Mouse (Mus musculus): Measurements from ENCODE around the gene Crkl. TPM values are rescaled to one million over a fixed set of nuclear protein-coding genes. Genes with fewer than 3 reads are reported as not detected.

The Crkl gene
- polyA plus RNA-seq, 1 experiment from 2014 or later: 52.2 TPM

GRCm38 (mm10) chr16:17529981-17530586 is 78.3 kb downstream of the Crkl start:
- peak overlapping the region; percentile 89 for H3K4me2 ChIP-seq (ENCODE audit: low read depth, low read length)
- peak overlapping the region; percentile 86 for H3K9ac ChIP-seq (ENCODE audit: low read length)
- peaks cover 13% of the 10 kb centered on the region for H3K4me1 ChIP-seq (ENCODE audit: control insufficient read depth, insufficient read depth, low read length)
- no peaks in the 10 kb centered on the region for H3K27me3 ChIP-seq (ENCODE audit: control insufficient read depth, insufficient read depth, low read length)
- peak overlapping the region; percentile 96 for H3K27ac ChIP-seq (ENCODE audit: low read length)
- H3K9me3 ChIP-seq (replicated peaks; ENCODE audit: control insufficient read depth, low read length): no peaks in the 10 kb centered on the region
- peaks cover 30% of the 10 kb centered on the region for H3K36me3 ChIP-seq (ENCODE audit: control insufficient read depth, insufficient read depth)
- 12% methylated on average over 17 of the region's 17 CpGs for WGBS
- ATAC-seq (replicated peaks; ENCODE audit: extremely low read depth, insufficient read depth, low FRiP score): no peak
- H3K4me3 ChIP-seq (ENCODE audit: low read length): peak overlapping the region; percentile 84

- no peaks in the 10 kb centered on the region for H3K9me3 ChIP-seq (replicated peaks; ENCODE audit: control insufficient read depth, low read length)
- under 1% methylated on average over 67 of the region's 67 CpGs for WGBS
- ATAC-seq (replicated peaks; ENCODE audit: extremely low read depth, insufficient read depth, low FRiP score): peak; percentile 95
- peak within 1 kb of the TSS; percentile 89 for H3K4me2 ChIP-seq (ENCODE audit: low read depth, low read length)
- H3K4me1 ChIP-seq (ENCODE audit: control insufficient read depth, insufficient read depth, low read length): peaks cover 13% of the 10 kb centered on the region
- peak within 1 kb of the TSS; percentile 86 for H3K9ac ChIP-seq (ENCODE audit: low read length)
- H3K36me3 ChIP-seq (ENCODE audit: control insufficient read depth, insufficient read depth): peaks cover 24% of the 10 kb centered on the region
- H3K27me3 ChIP-seq (ENCODE audit: control insufficient read depth, insufficient read depth, low read length): no peaks in the 10 kb centered on the region
- H3K27ac ChIP-seq (ENCODE audit: low read length): peak within 1 kb of the TSS; percentile 96
- H3K4me3 ChIP-seq (ENCODE audit: low read length): peak within 1 kb of the TSS; percentile 84
Measured at GRCm38 (mm10) chr16:17530640-17531288, 79.0 kb downstream of the Crkl start, which contains the start of gene Thap7. Gene Thap7 (minus strand): TSS chr16:17531136.

- H3K9me3 ChIP-seq (replicated peaks; ENCODE audit: control insufficient read depth, low read length): 0 out of 2 replicates have a peak, but pooled peaks cover 2% of the 10 kb centered on the region
- no peak overlapping the region for H3K9ac ChIP-seq (ENCODE audit: low read length)
- H3K36me3 ChIP-seq (ENCODE audit: control insufficient read depth, insufficient read depth): peaks cover 11% of the 10 kb centered on the region
- ATAC-seq (replicated peaks; ENCODE audit: extremely low read depth, insufficient read depth, low FRiP score): no peak
- no peak overlapping the region for H3K27ac ChIP-seq (ENCODE audit: low read length)
- no peak overlapping the region for H3K4me3 ChIP-seq (ENCODE audit: low read length)
- WGBS: 54% methylated on average over 4 of the region's 4 CpGs
- no peaks in the 10 kb centered on the region for H3K27me3 ChIP-seq (ENCODE audit: control insufficient read depth, insufficient read depth, low read length)
- peaks cover 13% of the 10 kb centered on the region for H3K4me1 ChIP-seq (ENCODE audit: control insufficient read depth, insufficient read depth, low read length)
- H3K4me2 ChIP-seq (ENCODE audit: low read depth, low read length): no peak overlapping the region
Measured at GRCm38 (mm10) chr16:17532271-17532670, 80.5 kb downstream of the Crkl start.

- Histone ChIP-seq H3K36me3 (ENCODE audit: control insufficient read depth, insufficient read depth) (peaks cover 5% of the 10 kb centered on the region), H3K9me3 (replicated peaks; ENCODE audit: control insufficient read depth, low read length) (0 out of 2 replicates have a peak, but pooled peaks cover 2% of the 10 kb centered on the region), H3K27me3 (ENCODE audit: control insufficient read depth, insufficient read depth, low read length) (no peaks in the 10 kb centered on the region), H3K27ac (ENCODE audit: low read length) (no peak overlapping the region), H3K9ac (ENCODE audit: low read length) (no peak overlapping the region), H3K4me3 (ENCODE audit: low read length) (no peak overlapping the region), H3K4me1 (ENCODE audit: control insufficient read depth, insufficient read depth, low read length) (peaks cover 13% of the 10 kb centered on the region), H3K4me2 (ENCODE audit: low read depth, low read length) (no peak overlapping the region)
- no peak for ATAC-seq (replicated peaks; ENCODE audit: extremely low read depth, insufficient read depth, low FRiP score)
- 61% methylated on average over 14 of the region's 14 CpGs for WGBS
Measured at GRCm38 (mm10) chr16:17532676-17533329, 81.0 kb downstream of the Crkl start.

- Histone ChIP-seq H3K9ac (ENCODE audit: low read length) (no peak overlapping the region), H3K4me2 (ENCODE audit: low read depth, low read length) (no peak overlapping the region), H3K27me3 (ENCODE audit: control insufficient read depth, insufficient read depth, low read length) (peaks cover 5% of the 10 kb centered on the region), H3K36me3 (ENCODE audit: control insufficient read depth, insufficient read depth) (no peaks in the 10 kb centered on the region), H3K4me3 (ENCODE audit: low read length) (no peak overlapping the region), H3K9me3 (replicated peaks; ENCODE audit: control insufficient read depth, low read length) (0 out of 2 replicates have a peak, but pooled peaks cover 2% of the 10 kb centered on the region), H3K4me1 (ENCODE audit: control insufficient read depth, insufficient read depth, low read length) (peaks cover 3% of the 10 kb centered on the region), H3K27ac (ENCODE audit: low read length) (no peak overlapping the region)
- no peak for ATAC-seq (replicated peaks; ENCODE audit: extremely low read depth, insufficient read depth, low FRiP score)
- 83% methylated on average over 3 of the region's 3 CpGs for WGBS
Measured at GRCm38 (mm10) chr16:17536584-17536983, 84.8 kb downstream of the Crkl start.

Other genes starting within 250 kb of the Crkl start
- 268 and 284 TPM in 2 replicates for gene Ube2l3, start 249.3 kb upstream of the Crkl start, polyA plus RNA-seq (2015; fragmentation: Nextera tagmentation; extraction: Ambion mirVana)
- gene Rimbp3, start 243.4 kb upstream of the Crkl start, polyA plus RNA-seq (2015; fragmentation: Nextera tagmentation; extraction: Ambion mirVana): 0.17 and 0.34 TPM in 2 replicates
- gene Hic2, start 218.4 kb upstream of the Crkl start, polyA plus RNA-seq (2015; fragmentation: Nextera tagmentation; extraction: Ambion mirVana): 4.0 and 5.0 TPM in 2 replicates
- 10.8 and 15.0 TPM in 2 replicates for gene Tmem191c, start 175.9 kb upstream of the Crkl start, polyA plus RNA-seq (2015; fragmentation: Nextera tagmentation; extraction: Ambion mirVana)
- 0.66 and 0.67 TPM in 2 replicates for gene Serpind1, start 120.6 kb upstream of the Crkl start, polyA plus RNA-seq (2015; fragmentation: Nextera tagmentation; extraction: Ambion mirVana)
- 11.6 and 12.9 TPM in 2 replicates for gene Snap29, start 46.0 kb upstream of the Crkl start, polyA plus RNA-seq (2015; fragmentation: Nextera tagmentation; extraction: Ambion mirVana)
- gene Pi4ka, start 45.7 kb upstream of the Crkl start, polyA plus RNA-seq (2015; fragmentation: Nextera tagmentation; extraction: Ambion mirVana): 30.8 and 31.7 TPM in 2 replicates
- gene Aifm3, start 37.6 kb downstream of the Crkl start, polyA plus RNA-seq (2015; fragmentation: Nextera tagmentation; extraction: Ambion mirVana): 1.5 TPM in 2 replicates
- 51.8 and 59.2 TPM in 2 replicates for gene Lztr1, start 56.7 kb downstream of the Crkl start, polyA plus RNA-seq (2015; fragmentation: Nextera tagmentation; extraction: Ambion mirVana)
- 37.2 and 38.6 TPM in 2 replicates for gene Thap7, start 79.1 kb downstream of the Crkl start, polyA plus RNA-seq (2015; fragmentation: Nextera tagmentation; extraction: Ambion mirVana)
- gene Lrrc74b, start 109.3 kb downstream of the Crkl start, polyA plus RNA-seq (2015; fragmentation: Nextera tagmentation; extraction: Ambion mirVana): 0.58 and 0.60 TPM in 2 replicates
- 0.58 and 0.61 TPM in 2 replicates for gene P2rx6, start 109.9 kb downstream of the Crkl start, polyA plus RNA-seq (2015; fragmentation: Nextera tagmentation; extraction: Ambion mirVana)
- gene Slc7a4, start 131.2 kb downstream of the Crkl start, polyA plus RNA-seq (2015; fragmentation: Nextera tagmentation; extraction: Ambion mirVana): 10.5 and 12.3 TPM in 2 replicates
- gene Smpd4, start 167.4 kb downstream of the Crkl start, polyA plus RNA-seq (2015; fragmentation: Nextera tagmentation; extraction: Ambion mirVana): 22.8 TPM in 2 replicates
- gene Ccdc74a, start 194.5 kb downstream of the Crkl start, polyA plus RNA-seq (2015; fragmentation: Nextera tagmentation; extraction: Ambion mirVana): 3.4 and 4.3 TPM in 2 replicates

Measured in heart, embryonic 16.5 days (tissue).